Mouse (Mus musculus) kidney, postnatal 4 days (tissue): ENCODE data around the gene Bbs2.
A peak's percentile ranks its signal among the peaks of the same experiment; 100 is the strongest.
"Not testable (repeated sequence)": the region's sequence is repeated elsewhere in the genome, so short reads cannot be mapped to it uniquely, and the experiment has no call there.

Experiments used
- DNase-seq, 2 experiments: peaks; one replicate each; pipeline ENCODE4 v3.0.0; 2021; ENCODE audit warnings: mixed read lengths in 2 of 2

Bbs2 gene

DNA sequence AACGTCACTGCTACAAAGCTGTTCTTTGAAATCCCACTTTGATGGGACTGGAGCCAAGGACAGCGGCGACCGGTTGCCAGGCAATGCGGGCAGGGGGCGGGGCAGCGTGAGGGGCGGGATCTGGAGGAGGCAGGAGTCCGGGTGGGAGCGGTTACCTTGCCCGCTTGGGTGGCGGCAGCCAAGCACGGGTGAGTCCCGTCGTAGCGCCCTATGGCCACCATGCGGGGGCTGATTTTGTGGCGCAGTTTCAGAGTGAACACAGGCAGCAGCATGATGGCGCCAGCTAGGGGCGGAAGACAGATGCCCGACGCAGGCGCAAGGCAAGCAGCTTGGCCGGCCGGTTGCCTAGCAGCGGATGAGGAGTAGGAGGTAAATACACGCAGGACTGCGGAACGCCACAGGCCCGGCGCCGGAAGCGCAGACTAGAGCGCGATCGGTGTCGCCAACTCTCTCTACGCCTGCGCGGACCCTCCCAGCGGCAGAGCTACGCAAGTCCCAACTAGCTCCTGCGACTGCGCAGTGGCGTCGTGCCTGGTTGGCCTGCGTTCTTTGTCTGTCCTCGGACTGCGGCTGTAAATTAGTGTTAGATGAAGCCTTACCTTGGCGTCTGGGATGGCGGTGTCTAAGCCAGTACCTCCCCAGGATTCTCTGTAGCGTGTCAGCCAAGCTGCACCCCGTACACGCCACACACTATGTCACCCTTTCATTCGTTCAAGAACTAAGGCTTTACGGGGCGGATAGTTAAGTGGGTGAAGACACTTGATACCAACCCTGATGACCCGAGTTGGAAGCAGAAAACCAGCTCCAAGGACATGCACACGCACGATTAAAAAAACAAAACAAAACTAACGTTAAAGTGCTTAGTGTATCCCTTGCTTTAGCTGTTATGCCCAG, at the start of gene Bbs2:
Bbs2 (minus strand) TSS at position 848 of the 894 bp plus-strand sequence.
- DNase-seq, result peak; percentile 99 to 100

DNA sequence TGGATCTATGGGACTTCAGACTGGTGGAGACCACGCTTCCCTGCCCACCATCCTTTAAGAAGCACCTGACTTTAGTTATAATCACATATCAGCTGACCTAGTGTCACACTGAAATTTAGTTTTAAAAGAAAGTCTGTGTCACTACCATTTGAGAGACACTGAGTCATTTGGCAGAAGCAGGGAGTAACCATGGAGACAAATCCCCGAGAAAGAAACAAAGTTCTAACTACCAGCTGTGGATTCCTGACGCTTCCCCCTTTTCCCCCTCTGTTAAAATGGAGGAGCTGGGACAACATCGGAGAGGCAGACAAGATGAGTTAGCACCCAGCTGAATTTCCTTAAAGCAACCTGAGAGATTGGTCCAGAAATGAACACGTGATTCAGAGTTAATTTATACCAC, 49.5 kb upstream of the Bbs2 start:
- no peak for DNase-seq

DNA sequence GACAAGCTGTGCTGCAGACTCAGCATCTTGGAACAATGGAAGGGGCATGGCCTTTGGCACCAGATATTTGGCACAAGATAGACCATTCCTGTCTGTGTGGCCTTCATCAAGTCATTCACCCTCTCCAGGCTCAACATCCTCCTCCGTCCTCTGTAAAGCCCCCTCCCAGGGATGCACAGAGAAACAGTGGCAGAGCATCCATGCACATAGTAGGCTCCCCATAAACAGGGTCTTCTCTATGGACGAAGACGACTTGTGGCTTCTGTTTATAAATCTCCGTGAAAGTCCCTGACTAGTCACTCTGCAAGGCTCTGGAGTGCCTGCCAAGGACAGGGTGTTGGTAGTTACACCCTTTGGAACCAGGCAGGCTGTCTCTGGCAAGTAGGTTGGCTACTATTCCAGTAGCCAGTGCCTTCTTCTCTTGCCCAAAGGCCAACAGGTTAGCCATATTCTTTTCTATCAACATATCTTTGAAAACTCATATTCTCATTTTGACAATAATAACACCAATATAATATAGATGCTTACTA, 41.6 kb upstream of the Bbs2 start:
- no peak for DNase-seq

DNA sequence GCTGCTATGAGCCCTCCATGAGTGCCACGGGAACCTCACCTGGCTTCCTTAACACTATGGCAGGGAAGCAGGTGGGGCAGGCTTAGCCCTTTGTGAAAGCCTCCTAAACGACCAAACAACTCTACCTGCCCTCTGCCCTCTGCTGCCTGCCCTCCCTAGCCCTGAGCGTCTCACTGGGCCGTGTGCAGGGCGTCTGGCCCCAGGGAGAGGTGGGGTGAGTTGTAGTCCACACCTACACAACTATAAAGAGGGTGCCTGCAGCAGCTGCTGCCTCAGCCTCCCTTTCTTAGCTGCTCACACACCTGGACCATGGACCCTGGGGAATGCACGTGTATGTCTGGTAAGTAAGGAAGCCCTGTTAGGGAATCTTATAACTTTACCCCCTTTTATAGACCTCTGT, 38.2 kb upstream of the Bbs2 start, which contains the start of gene Mt4:
Mt4 (plus strand) TSS at position 265 of the 400 bp plus-strand sequence.
- DNase-seq, result no peak

DNA sequence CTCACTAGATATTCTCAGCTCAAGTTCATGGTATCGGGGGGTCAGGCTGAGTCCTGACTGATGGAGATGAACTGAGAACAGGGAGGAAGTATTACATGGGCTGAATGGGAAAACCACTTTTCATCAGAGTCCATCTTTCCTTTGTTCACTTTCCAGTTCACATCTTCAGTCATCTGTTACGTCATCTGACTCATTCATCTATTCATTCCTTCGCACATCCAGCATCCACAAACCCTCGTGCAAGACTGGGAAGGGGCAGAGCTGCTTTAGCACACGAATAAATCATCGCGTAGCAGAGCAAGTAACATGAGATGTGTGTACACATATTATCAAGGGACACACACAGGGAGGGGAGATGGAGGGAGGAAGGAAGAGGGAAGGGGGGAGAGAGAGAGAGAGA, 37.5 kb upstream of the Bbs2 start:
- no peak for DNase-seq

DNA sequence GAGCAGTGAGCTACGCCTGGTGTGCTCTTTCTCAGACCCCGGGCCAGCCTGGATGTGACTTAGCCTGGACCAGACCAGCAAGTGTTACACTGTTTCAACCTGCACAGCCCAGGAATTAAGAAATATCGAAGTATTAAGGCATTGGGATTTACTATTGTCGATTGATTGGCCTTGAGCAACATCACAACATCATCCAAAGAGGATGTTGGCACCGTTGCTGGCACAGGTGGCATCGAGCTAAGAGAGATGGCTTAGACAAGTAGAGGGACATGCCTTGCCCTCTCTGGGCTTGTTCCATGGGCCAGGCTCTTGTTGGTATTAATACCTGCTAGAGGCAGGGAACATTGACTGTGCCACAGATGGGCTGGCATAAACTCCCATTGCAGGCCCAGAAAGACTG, 36.8 kb upstream of the Bbs2 start:
- DNase-seq, result no peak

DNA sequence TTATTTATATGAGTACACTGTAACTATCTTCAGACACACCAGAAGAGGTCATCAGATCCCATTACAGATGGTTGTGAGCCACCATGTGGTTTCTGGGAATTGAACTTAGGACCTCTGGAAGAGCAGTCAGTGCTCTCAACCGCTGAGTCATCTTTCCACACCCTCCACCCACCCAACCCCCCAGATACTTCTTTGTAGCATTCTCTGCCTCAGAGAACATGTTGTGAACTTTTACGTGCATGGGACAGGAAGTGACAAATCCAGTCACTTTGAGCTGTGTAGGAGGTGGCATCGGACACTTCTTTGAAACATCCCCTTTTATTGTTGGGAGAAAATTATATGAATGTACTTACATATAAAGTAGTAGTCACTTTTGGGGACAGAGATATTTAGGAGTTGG, 35.9 kb upstream of the Bbs2 start:
- DNase-seq, result not testable (repeated sequence)

DNA sequence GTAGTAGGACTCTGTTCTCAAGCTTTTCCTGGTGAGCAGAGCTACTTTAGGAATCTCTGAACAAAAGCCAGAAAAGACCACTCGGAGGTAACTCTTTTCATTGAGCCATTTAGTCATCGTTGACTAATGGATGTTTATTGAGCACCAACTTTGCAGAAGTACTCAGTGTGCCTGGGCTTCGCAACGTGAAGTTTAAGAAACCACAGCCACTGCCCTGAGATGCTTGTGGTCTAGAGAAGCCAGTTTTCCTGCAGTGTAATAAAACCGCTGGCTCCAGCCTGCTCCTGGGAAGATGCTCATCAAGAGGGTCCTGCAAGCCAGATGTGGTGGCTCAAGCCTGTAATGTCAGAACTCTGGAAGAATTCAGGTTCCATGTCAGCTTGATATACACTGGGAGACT, 33.4 kb upstream of the Bbs2 start:
- DNase-seq, result no peak

DNA sequence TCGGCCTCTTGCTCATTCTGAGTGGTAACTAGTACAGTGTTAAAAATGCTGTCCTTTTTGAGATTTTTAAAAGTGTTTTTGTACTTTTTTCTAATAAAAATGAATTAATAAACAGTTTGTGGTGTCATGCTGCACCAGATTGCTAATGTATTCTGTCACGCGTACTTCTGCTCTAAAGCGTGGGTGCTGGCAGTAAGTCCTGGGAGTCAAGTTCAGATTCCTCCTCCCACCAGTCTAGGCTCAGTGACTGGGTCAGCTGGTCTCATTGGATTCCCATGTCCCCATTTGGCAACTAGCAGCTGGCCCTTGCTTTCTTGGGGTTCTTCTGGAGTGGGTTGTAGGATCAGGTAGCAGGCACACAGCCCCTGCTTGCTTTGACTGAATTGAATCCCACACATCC, 31.4 kb upstream of the Bbs2 start:
- DNase-seq, result no peak

DNA sequence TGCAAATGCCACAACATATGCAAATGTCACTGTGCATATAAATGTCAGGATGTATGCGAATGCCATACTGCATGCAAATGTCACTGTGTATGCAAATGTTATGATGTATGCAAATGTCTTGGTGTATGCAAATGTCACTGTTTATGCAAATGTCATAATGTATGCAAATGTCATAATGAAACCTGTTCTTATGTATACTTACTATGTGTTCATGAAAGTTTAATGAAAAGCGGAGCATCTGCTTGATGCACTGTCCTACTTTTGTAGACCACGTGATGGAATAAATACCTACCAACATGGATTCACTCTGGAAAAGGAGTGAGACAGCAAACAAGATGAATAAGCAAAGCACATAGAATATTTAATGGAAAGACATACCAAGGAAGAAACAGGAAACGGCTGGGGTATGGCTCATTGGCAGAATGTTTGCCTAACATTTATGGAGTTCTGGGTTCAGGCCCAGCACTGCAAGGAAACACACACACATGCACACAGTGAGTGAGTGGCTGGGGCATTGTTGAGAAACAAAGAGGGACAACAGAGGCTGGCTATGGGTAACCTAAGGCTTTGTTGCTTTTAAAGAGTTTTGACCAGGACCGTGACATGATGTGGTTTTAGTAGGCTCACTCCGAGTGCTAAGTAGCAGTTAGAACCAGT, 30.5 kb upstream of the Bbs2 start:
- DNase-seq, result no peak

DNA sequence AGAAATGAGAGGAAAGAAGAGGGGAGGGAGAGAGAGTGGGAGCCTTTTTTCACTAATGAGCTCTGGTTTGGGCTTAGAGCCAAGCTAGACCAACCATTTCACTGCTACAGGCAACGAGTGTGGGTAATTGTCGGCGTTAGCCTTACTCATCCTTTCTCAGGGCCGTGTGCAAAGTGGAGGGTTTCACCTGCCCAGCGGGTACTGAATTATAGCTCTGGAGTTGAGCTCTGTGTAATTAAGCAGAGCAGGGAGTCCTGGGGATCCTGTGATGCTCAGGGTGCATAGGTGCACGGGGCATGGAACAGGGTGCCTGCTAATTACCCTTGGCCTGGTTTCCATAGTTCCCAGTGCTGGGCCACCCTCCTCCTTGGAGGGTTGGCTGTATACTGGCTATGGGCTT, 29.0 kb upstream of the Bbs2 start:
- no peak for DNase-seq

DNA sequence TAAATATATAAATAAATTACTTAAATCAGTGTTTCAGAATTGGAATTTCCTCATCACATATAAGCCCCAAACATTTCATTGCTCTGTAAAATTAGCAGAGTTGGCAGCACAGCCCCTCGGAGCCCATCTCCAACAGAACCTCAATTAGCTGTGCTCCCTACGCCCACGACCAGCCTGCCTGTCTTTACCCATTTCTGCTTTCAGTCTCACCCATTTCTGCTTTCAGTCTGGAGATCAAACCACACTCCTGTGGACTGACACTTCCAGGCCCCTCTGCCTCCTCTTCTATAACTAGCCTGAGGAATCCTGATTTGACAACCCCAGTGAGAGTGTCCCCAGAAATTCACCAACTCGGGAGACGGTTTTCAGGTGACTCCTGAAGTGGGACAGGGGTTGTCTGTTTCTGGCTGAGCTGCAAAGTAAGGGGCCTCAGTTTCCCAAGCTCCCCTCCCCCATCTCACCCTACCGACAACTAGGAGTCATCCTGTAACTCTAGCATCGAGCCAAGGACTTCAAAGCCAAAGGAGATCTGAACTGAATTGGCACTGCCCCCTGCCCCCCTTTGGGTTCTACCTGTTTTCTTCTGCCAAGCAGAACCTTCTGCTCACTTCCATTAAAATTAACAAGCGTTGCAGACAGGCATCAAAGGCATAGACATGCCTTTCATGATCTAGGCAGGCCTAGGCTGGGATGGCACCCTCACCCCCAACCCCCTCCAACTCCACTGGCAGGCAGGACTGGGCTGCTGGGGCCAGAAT, 24.2 kb upstream of the Bbs2 start:
- peak in 1 of 2 experiments; percentile 12 for DNase-seq

DNA sequence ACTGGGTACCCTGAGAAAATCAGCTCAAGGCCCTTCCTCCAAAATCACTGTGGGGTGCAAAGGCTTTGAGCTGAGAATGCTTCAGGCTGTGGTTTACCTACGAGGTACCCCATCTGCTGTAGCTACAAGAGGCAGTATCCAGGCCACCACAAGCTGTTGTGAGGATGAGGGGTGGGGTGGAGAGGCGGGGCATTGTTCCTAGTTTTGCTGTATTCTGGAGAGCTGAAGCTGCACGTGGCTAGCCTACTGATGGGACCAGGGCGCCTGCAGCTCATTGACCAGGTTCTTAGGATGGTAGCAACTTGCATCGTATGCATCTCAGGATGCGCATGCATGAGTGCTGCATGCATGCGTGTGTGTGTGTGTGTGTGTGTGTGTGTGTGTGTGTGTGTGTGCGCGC, 22.9 kb upstream of the Bbs2 start:
- no peak for DNase-seq

DNA sequence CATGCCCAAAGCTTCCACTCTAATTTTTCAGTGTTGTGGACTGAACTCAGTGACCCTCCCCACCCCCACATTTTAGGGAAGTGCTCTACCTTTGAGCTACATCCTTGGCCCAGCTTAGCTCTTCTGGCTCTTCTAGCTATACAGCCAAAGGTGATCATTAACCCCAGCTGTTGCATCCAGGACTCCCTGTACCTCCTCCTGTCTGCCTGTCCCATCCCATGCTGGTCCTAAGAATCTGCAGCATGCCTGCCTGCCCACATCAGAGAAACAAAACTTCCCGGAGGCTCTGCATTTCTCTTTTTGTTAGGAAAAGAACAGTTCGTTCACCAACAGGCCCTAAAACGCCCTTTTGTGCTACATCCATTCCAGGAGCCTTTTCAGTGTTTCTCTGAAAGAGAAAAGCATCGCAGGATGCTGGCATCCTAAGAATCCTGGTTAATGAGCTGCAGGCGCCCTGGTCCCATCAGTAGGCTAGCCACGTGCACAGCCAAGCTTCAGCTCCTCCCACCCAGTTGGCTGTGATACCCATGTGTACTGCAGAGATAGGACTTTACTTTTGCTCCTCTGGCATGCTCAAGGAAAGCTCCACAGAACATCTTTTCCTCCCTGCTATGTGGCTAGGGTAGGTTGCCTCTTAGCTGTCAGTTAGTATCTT, 20.2 kb upstream of the Bbs2 start:
- peak; percentile 23 to 49 for DNase-seq

DNA sequence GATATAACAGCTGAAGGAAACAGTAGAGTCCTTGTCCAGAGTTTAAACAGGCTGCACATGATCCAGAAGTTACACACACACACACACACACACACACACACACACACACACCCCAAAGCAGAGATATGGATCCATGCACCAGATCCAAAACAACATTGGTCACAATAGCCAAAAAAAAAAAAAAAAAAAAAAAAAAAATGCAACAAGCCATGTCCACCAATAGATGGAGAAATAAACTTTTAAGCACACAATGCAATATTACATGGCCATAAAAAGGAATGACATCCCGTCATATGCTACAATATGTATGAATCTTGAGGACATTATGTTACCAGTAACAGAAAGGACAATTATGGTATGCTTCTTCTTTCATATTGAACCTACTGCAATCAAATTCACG, 15.2 kb upstream of the Bbs2 start:
- no peak for DNase-seq

DNA sequence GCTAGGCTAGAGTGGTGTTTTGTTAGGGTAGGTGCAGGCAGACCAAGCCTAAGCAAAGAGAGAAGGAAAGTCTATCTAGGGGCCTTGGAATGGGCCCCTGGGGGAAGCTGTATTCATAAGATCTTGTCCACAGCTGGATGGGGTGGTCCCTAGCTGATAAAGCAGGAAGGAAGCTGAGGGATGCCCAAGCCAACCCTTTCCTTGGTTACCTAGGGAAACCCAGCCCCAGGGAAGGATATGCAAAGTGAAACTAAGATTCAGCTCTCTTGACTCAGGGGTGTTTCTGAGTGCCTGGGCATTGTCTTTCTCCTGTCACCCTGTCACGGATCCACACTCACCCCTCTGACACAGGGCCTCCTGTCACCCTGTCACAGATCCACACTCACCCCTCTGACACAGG, 14.7 kb upstream of the Bbs2 start:
- DNase-seq, result no peak

DNA sequence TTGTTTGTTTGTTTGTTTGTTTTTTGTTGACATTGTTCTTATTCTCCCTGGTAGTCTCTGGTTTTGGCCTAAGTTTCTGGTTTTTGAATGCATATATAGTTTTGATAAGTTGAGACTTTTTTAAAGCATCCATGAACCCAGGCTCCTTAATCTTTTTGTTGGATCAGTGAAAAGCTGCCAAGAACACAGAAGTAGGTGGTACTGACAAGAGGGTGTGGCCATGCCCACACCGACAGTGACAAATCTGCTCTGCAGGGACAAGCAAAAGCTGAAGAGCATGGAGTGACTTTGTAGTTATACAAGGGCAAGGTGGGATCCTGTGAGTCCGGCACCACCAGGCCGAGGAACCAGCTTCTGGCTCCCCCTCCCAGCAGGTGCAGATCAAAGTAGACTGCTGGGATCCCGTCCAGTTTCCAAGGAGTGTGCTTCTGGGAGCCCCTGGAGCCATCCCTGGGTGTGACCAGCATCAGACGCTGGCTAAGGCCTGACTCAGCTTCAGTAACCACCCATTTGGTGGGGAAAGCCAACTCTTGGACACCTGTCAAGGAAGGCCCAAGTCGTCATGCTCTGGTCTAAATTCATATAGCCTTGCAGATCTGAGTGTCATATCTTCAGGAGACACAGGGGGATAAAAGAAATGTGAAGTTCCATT, 11.9 kb upstream of the Bbs2 start:
- no peak for DNase-seq

DNA sequence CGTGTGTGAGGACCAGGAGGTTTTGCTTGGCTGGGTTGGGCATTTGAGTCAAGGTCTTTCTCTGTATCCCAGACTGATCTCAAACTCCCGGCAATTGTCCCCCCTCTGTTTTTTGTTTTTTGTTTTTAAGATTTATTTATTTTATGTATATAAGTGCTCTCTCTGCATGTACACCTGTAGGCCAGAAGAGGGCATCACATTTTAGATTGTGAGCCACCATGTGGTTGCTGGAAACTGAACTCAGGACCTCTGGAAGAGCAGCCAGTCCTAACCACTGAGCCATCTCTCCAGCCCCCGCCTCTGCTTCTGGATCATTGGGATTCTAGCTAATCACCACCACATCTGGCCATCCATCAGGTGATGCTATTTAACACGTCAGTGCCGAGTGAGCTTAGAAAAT, 11.1 kb upstream of the Bbs2 start:
- DNase-seq, result no peak

DNA sequence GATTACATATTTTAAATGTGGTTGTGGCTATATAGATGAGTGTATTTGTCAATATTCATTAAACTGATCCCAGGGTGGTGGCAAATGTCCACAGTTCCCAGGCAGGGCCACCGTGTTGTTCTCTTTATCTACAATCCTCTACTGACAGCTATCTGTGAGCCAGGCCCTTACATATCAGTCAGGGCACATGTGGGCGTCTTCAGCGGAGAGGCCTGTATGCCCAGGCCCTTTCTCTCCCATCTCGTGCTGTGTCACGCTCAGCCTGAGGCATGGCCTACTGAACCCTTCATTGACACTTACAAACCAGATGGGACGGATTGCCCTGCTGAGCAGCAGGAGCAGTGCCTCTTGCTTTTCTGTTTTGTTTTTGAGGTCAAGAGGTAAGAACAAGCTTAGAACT, 10.7 kb upstream of the Bbs2 start:
- no peak for DNase-seq

DNA sequence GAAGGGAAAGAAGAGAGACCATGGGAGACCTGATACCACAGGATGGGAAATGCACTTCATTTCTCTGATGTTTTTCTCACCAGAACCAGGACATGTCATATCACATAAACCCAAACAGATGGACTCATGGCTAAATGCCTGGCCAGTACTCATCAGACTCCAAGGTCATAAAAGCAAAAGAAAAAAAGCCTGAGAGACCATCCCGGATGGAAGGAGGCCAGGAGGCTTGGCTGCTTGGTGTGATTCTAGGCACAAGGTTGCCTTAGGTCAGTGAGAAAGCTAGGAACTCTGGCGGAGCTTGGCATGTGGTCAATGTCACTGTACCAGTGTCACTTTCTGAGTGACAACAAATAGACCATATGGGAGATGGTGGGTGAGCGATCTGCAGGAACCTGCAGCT, 9.1 kb upstream of the Bbs2 start:
- DNase-seq, result peak; percentile 18 to 38

DNA sequence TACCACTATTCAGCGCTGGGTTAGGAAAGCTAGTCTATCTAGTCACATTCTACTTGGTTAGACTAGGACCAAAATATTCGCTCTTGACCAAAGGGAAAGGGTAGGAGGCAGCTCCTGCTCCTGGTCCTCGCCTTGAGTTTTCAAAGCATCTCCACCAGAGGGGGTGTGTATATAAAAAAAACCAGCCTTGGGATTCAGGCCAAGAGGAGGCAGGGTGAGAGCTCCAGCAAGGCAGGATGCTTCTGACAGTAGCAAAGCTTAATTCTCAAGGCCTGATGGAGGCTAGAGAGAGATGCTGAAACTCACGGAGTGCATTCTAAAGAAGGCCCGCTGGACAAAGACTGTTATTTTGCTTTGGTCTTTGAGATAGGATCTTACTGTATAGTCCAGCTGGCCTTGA, 5.4 kb upstream of the Bbs2 start:
- DNase-seq, result peak; percentile 18 to 44

DNA sequence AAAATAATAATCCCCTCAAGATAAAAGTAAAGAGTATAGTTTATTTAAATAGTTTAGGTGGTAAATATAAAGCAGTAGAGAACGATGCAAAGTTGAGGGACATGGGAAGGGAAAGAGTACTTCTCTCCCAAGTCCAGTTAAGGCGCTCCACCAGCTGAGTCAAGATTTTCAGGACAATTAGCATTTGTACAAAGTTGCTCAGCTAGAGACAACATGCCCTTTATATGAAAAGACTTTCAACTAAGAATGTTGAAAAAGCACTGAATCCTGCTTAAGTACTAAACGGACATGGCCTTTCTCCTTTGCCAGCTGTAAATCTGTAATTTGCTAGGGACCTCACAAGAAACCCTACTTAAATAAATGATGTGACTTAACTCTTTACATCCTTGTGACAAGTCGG, 268 bp upstream of the Bbs2 start:
- DNase-seq, result no peak
